Mouse (Mus musculus) ES-E14 (cell line): Measurements from ENCODE around the gene Fchsd2.

Experiments
- CHD2 ChIP-seq: IDR thresholded peaks from 2 replicates; pipeline ENCODE4 v1.6.1; 2014; ENCODE audit warnings: mild to moderate bottlenecking, low read depth, low read length, inconsistent platforms
- HCFC1 ChIP-seq: IDR thresholded peaks from 2 replicates; pipeline ENCODE4 v1.6.1; 2012; ENCODE audit warnings: low read length, inconsistent platforms, borderline replicate concordance; ENCODE audit not compliant: insufficient read depth
- ZC3H11A ChIP-seq: IDR thresholded peaks from 2 replicates; pipeline ENCODE4 v1.6.1; 2012; ENCODE audit warnings: low read depth, mild to moderate bottlenecking, inconsistent platforms, low read length, borderline replicate concordance

GRCm38 (mm10) chr7:101089242-101089641 is 3.4 kb upstream of the Fchsd2 start:
- TF ChIP-seq CHD2 (no peak), HCFC1 (no peak), ZC3H11A (no peak)
